Mouse (Mus musculus): Measurements from ENCODE around the gene Ccdc50.

DNA sequence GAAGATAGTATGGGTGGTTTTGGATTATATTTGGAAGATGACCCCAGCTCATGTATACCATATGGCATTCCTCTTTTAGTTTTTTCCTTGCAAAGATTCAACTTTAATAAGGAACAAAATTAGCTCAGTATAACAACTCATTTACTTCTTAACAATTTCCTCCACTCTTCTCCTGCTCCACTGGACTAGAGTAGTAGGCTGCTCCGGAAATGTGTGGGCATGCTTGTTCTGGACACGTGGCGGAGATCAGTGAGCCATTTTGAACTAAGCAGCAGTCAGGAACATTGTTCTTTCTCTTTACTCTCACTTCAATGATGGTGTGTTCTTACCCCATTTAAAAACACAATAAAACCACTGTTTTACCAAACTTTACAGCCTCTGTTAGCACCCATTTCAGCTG lies 32.3 kb downstream of the Ccdc50 start:
- no peak for TF ChIP-seq CTCF (IDR thresholded peaks at IDR 0.05; ENCODE audit: low read depth)
- TF ChIP-seq EP300 (optimal IDR thresholded peaks at IDR 0.05) = no peak
